Mouse (Mus musculus) right cerebral cortex, postnatal 25 days (tissue): ENCODE data around the gene Ttc28.
"Not testable (repeated sequence)": the region's sequence is repeated elsewhere in the genome, so short reads cannot be mapped to it uniquely, and the experiment has no call there.

Experiments
- DNase-seq: peaks from one replicate; pipeline ENCODE4 v3.0.0; 2022

Ttc28 gene

DNA sequence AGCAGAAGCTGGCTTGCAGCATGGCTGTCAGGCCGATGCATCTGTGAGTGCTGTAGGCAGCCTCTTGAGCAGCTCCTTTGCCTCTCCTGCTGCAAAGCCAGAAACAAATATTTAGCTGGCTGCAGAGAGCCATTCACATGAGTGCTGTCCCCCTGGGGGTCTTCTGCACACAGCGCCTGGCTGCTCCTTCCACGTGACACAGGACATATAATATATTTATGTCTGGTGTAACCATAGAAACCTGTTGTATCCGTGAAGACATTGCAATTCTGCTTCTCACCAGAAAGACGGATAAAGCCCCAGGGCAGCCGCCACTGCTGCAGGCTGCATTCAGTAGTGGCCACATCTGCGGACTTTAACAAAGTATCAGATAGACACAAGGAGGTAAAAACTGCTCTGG is 376.6 kb downstream of the Ttc28 start:
- no peak for DNase-seq

GRCm38 (mm10) chr5:111257127-111257526 is 377.5 kb downstream of the Ttc28 start:
- DNase-seq = peak; percentile 57

DNA sequence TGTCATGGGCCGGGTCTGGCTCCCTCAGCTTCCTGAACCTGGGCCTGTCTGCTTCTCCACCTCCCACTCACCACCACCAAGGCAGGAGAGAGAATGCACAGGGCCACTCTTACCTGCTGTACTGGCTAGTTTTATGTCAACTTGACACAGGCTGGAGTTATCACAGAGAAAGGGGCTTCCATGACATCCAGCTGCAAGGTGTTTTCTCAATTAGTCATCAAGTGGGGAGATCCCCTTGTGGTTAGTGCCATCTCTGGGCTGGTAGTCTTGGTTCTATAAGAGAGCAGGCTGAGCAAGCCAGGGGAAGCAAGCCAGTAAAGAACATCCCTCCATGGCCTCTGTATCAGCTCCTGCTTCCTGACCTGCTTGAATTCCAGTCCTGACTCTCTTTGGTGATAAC is 381.6 kb downstream of the Ttc28 start:
- not testable (repeated sequence) for DNase-seq

GRCm38 (mm10) chr5:111261733-111262573 is 382.4 kb downstream of the Ttc28 start:
- no peak for DNase-seq

DNA sequence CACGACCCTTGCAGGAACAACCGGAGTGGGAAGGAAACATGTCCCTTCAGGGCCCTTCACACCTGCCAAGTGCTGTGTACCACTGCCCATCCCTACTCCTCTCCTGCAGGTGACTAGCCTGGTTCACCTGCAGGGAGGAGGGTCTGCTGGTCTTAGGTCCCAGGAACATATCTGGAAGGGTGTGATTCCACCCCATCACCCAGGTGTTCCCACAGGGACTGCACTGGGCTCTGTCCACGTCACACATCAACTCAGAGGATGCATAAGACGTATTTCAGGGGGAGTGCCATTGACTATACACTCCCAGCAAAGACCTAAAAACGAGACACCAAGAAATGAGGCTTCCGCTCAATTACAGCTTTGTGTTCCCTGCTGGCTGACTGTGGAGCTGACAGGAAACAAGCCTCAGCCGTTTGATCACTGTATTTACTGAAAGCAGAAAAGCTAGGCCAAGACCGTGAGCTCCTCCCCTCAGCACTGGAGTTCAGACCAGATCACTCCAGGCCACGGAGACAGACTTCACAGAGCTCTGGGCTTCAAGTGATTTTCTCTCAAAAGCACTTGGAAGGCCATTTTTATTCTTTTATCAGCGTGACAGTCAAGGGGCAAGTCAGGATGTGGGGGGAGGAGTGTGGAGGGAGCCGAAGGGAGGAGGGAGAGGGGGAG is 383.1 kb downstream of the Ttc28 start:
- DNase-seq = no peak

- no peak for DNase-seq
Observed at GRCm38 (mm10) chr5:111263370-111263769, 383.8 kb downstream of the Ttc28 start.

DNA sequence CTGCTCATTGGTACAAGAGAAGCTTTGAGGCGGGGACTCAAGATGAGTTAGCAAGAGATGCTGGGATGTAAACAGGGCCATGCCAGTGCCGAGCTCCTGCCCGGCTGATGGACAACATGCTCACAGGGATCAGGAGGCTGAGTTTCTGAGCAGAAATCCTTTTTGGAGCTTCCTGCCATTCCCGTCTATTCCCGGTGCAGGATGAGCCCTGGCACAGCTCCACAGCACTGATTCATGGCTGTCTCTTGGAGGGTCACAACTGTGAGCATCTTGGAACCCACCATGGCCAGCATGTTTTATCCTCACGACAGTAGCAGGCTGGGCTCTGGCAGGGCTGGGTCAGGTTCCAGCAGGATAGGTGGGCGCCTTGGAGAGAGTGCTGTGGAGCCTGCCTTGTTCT is 384.9 kb downstream of the Ttc28 start:
- no peak for DNase-seq

- DNase-seq = no peak
Observed at GRCm38 (mm10) chr5:111266658-111267057, 387.1 kb downstream of the Ttc28 start.

GRCm38 (mm10) chr5:111267100-111267499 is 387.5 kb downstream of the Ttc28 start:
- DNase-seq = no peak

- DNase-seq = no peak
Observed at GRCm38 (mm10) chr5:111268852-111269251, 389.2 kb downstream of the Ttc28 start.

- peak; percentile 41 for DNase-seq
Observed at GRCm38 (mm10) chr5:111269613-111270205, 390.1 kb downstream of the Ttc28 start.

DNA sequence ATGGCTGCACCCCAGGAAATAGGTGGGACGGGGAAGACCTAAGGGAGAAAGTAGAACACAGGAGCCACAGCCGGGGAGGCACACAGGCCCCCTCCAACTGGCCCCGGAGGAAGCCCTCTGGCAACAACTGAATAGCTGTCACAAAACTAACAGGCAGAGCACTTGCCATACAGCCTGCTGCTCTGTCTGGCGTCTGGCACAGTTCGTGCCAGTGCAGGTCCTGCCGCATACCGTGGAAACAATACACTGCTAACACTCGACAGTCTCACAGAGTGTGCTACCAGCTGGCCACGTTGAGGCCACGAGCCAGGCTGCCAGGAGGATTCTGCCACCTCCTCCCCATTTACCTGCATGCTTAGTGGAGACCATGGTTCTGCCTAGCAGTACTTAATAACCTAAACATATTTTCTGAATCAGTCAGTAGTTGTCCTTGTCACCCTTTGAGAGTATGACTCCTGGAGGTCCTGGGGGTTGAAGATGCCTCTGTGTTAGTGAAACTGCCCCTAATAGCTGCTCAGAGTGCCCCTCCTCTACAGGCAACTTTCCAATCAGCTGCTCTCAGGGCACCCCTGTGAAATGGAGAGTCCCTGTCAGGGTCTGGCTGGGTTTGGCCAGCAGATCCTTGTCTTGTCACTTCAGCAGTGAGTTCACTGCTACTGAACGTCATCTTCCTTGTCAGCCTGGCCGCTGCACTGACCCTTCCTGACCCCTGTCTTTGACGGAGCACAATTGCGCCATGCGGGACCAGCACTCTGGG is 390.8 kb downstream of the Ttc28 start:
- DNase-seq = no peak

DNA sequence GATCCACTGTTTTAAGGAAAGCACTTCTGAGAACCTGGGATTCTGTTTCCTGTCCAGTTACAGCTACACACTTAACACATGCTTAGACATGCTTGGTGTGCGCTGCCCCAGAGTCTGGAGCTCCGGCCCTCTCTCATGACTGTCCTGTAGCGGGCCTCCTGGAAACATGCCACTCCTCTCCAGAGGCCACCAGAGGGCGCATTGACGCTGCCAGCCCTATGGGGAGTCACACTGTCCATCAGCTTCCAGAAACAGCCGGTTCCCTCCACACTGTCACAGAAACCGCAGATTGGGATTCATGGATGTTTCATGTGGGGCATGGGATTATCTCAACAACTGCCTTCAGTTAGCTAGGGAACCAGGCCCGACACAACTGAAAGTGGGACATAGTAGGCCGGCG is 394.0 kb downstream of the Ttc28 start:
- DNase-seq = peak; percentile 69

DNA sequence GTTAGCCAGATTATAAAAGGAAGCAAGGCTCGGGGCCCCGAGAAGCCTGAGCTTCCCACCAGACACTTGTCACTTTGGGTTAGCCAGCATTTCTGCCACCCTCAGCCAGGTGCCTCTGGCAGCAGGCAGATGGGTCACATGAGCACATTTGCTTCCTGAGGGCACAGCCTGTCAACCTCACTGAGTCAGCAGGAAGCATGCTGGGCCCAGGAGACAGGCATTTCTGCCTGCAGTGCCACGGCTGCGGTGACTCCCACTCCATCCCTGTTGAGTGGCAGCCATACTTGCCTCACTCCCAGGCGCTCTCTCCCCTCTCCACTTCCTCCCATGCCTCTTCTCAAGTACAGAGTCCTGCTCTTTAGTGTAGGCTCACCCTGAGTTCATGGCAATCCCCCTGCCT is 395.3 kb downstream of the Ttc28 start:
- DNase-seq = no peak

DNA sequence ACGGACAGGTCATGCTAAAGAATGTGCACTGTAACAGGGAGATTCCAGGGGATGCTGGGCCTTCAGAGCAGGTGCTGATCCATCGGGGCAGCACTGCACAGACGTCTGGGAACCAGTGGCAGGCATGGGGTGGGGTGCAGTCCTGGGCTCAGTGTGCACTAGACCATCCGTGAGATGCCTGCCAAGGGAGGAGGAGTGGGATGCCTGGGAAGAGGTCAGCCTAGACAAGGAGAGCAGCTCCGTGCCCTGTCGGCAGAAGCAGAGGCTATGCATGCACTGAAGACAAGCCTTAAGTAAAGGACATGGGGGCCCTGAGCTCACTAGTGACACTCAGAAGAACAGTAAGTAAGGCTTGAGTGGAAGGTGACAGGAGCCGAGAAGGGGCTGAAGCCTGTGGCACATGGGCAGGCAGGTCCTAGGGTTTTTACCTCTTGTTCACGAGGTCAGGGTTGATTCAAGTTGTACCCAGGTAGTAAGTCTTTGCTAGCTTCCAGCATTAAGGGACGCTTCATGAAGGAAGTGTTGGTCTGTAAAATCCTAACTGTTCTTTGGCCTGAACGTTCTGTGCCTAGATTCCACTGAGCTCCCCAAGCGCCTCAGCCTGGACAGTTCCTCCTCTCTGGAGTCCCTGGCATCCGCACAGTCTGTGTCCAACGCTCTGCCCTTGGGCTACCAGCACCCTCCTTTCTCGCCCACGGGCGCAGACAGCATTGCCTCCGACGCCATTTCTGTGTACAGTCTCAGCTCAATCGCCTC is 405.0 kb downstream of the Ttc28 start:
- no peak for DNase-seq

DNA sequence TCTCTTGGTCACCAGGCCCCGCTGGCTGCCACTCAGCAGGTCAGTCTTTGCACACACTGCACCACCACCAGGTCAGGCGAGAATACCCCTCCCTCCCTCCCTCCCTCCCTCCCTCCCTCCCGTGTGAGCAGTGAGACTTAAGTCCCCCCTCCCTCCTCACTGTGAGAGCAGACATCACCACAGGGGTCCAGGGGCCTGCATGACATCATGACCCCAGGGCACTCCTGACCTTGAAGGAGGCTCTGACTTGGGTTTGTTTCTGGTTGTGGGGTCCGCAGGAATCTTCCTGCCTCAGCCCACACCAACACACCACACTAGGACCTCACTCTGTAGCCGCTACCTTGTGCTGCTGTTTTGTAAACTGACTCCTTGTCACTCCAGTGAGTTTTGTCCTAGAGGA is 408.0 kb downstream of the Ttc28 start:
- no peak for DNase-seq

GRCm38 (mm10) chr5:111288486-111288885 is 408.9 kb downstream of the Ttc28 start:
- no peak for DNase-seq

DNA sequence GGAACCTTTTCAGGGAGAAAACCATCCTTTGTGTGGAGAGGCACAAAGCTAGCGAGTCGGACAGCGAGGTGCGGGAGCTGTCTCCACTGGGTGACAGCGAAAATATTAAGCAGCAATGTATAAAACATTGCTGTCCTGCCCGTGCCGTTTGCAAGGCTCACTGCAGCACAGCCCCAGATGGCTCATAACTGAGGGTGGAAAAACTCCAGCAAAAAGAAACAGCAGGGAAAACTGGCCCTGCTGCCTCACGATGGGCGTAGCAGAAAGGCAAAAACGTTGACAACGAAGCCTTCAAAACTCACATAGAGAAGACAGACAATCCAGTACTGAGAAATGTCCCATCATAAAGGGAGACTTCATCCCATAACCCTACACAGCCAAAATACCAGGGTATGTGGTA is 410.5 kb downstream of the Ttc28 start:
- DNase-seq = peak; percentile 44

GRCm38 (mm10) chr5:111291639-111292038 is 412.0 kb downstream of the Ttc28 start:
- DNase-seq = peak; percentile 62

DNA sequence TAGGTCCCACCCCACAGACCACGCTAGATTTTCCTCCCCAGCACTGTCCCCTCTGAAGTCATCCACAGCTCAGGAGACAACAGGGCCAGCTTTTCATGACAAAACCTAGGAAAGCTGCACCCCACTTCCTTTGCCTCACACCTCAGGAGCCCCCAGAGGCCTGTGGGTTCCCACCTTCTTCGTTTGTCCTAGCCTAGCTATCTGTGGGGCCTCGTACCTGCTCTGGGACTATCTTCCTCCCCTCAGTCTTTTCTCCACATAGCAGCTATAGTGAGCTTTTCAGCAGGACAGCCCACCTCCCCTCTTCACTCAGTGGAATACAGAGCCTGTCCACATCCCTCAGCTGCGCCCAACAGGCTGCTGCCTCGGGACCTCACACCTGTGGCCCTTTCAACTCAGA is 418.2 kb downstream of the Ttc28 start:
- no peak for DNase-seq

- no peak for DNase-seq
Observed at GRCm38 (mm10) chr5:111298706-111299105, 419.1 kb downstream of the Ttc28 start.

DNA sequence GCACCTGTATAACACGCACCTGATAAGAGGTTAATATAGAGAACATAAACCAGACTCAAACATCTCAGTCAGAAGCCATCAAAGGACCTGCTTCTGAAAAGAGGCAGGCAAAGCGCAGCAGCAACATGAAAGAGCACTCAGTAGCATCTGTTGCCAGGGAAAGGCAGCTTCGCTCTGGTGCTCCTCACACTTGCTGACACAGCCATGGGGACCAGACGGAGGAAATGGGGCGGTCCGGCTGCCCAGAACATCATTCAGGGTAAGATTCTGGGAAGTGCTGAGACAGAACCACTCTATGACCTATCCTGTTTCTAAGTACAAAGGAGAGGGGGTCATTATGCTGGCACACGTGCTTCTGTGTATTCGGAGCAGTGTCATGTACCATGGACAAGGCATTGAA is 421.2 kb downstream of the Ttc28 start:
- DNase-seq = no peak

- DNase-seq = no peak
Observed at GRCm38 (mm10) chr5:111301736-111302135, 422.1 kb downstream of the Ttc28 start.
